Comparison of ENCODE assay signal across 7 mouse cellular contexts in genomic region chr15:7226225-7226624, GRCm38 (mm10).
DNase-seq lines count a peak whose midpoint lies in the region; ATAC-seq and TF ChIP-seq lines count a peak whose summit lies in the region.

No protein-coding gene starts in this region.

- H3K4me2 ChIP-seq in limb, embryonic 11.5 days (ENCODE audit: low read depth, severe bottlenecking) = no peak overlapping the region
- H3K4me2 ChIP-seq in midbrain, postnatal 0 days (ENCODE audit: low read depth, low read length, poor library complexity, severe bottlenecking) = no peak overlapping the region

- DNase-seq in adrenal gland, postnatal 14 days = peak; percentile 89
- DNase-seq in embryonic facial prominence, embryonic 10.5 days (ENCODE audit: low spot score) = peak; percentile 87
- DNase-seq in heart, adult 2 months = peak; percentile 78 to 80
- peak; percentile 67 to 75 for DNase-seq in kidney, adult 8-10 months
- DNase-seq in limb, embryonic 11.5 days (ENCODE audit: low spot score) = peak; percentile 90
- DNase-seq in midbrain, postnatal 0 days (ENCODE audit: low spot score) = peak; percentile 91
- peak; percentile 25 to 69 for DNase-seq in spleen, postnatal 10 days (ENCODE audit: low spot score in 2 of 2)

- no peaks in the 10 kb centered on the region for H3K9me3 ChIP-seq in embryonic facial prominence, embryonic 10.5 days
- no peaks in the 10 kb centered on the region for H3K9me3 ChIP-seq in limb, embryonic 11.5 days (ENCODE audit: control insufficient read depth, low read length)
- no peaks in the 10 kb centered on the region for H3K9me3 ChIP-seq in midbrain, postnatal 0 days (ENCODE audit: low read length)

- peak; percentile 99 for TF ChIP-seq EP300 in heart, adult 2 months (IDR thresholded peaks at IDR 0.05; ENCODE audit: insufficient read depth, low read depth, low read length)

- intact Hi-C loops in heart, adult 2 months (cut with DNase I) = loop anchor here (1.0 to 5.0 kb wide), 4 partner anchors 92 to 385 kb away; no protein-coding TSS in a partner anchor

- TF ChIP-seq POLR2A in heart, adult 2 months (IDR thresholded peaks at IDR 0.05; ENCODE audit: insufficient read depth, low read depth, low read length) = no peak

- H3K79me2 ChIP-seq in heart, adult 2 months (replicated peaks; ENCODE audit: control insufficient read depth, insufficient read depth, low read length) = no peaks in the 10 kb centered on the region

- TF ChIP-seq CTCF in heart, adult 2 months (IDR thresholded peaks at IDR 0.05) = no peak
- peak; percentile 100 for TF ChIP-seq CTCF in midbrain, postnatal 0 days (IDR thresholded peaks at IDR 0.05)

- peaks cover 5% of the 10 kb centered on the region; the same call in 1 of the 2 replicates for H3K27me3 ChIP-seq in embryonic facial prominence, embryonic 10.5 days (replicated peaks; ENCODE audit: low read depth, poor library complexity, severe bottlenecking)
- no peaks in the 10 kb centered on the region for H3K27me3 ChIP-seq in heart, adult 2 months (ENCODE audit: control insufficient read depth, insufficient read depth, low read length)
- H3K27me3 ChIP-seq in limb, embryonic 11.5 days (ENCODE audit: control insufficient read depth, insufficient read depth, low read length) = no peaks in the 10 kb centered on the region
- H3K27me3 ChIP-seq in midbrain, postnatal 0 days (ENCODE audit: insufficient read depth, low read length) = no peaks in the 10 kb centered on the region

- H3K27ac ChIP-seq in embryonic facial prominence, embryonic 10.5 days (replicated peaks) = no peak overlapping the region
- no peak overlapping the region for H3K27ac ChIP-seq in heart, adult 2 months
- H3K27ac ChIP-seq in limb, embryonic 11.5 days (replicated peaks; ENCODE audit: low read depth, low read length) = no peak overlapping the region
- no peak overlapping the region for H3K27ac ChIP-seq in midbrain, postnatal 0 days (ENCODE audit: low read depth, low read length)

- no peak overlapping the region for H3K4me3 ChIP-seq in embryonic facial prominence, embryonic 10.5 days
- H3K4me3 ChIP-seq in heart, adult 2 months = no peak overlapping the region
- no peak overlapping the region for H3K4me3 ChIP-seq in limb, embryonic 11.5 days (ENCODE audit: low read depth, low read length)
- H3K4me3 ChIP-seq in midbrain, postnatal 0 days (ENCODE audit: low read depth, low read length) = no peak overlapping the region

- ATAC-seq in limb, embryonic 11.5 days (ENCODE audit: insufficient number of reproducible peaks, low FRiP score, low TSS enrichment, low read depth) = peak; percentile 82
- peak; percentile 84 for ATAC-seq in midbrain, postnatal 0 days (ENCODE audit: low FRiP score)

- no peak overlapping the region for H3K9ac ChIP-seq in heart, adult 2 months (ENCODE audit: low read depth, low read length)
- no peak overlapping the region for H3K9ac ChIP-seq in limb, embryonic 11.5 days (ENCODE audit: low read length)
- no peak overlapping the region for H3K9ac ChIP-seq in midbrain, postnatal 0 days (replicated peaks; ENCODE audit: low read length, poor library complexity, severe bottlenecking)

- 4% methylated on average over 5 of the region's 5 CpGs for WGBS in embryonic facial prominence, embryonic 10.5 days
- 2% methylated on average over 5 of the region's 5 CpGs for WGBS in heart, adult 2 months
- WGBS in limb, embryonic 11.5 days = 2% methylated on average over 5 of the region's 5 CpGs
- 3% methylated on average over 5 of the region's 5 CpGs for WGBS in midbrain, postnatal 0 days

- peaks cover 24% of the 10 kb centered on the region for H3K4me1 ChIP-seq in embryonic facial prominence, embryonic 10.5 days
- peaks cover 7% of the 10 kb centered on the region for H3K4me1 ChIP-seq in heart, adult 2 months (ENCODE audit: control insufficient read depth, insufficient read depth, low read length)
- peaks cover 7% of the 10 kb centered on the region for H3K4me1 ChIP-seq in limb, embryonic 11.5 days (ENCODE audit: control insufficient read depth, insufficient read depth, low read length)
- no peaks in the 10 kb centered on the region for H3K4me1 ChIP-seq in midbrain, postnatal 0 days (ENCODE audit: insufficient read depth, low read length)

- no peaks in the 10 kb centered on the region for H3K36me3 ChIP-seq in embryonic facial prominence, embryonic 10.5 days (replicated peaks)
- no peaks in the 10 kb centered on the region for H3K36me3 ChIP-seq in heart, adult 2 months (ENCODE audit: control insufficient read depth, insufficient read depth, low read length)
- H3K36me3 ChIP-seq in limb, embryonic 11.5 days (ENCODE audit: control insufficient read depth, insufficient read depth, low read length) = no peaks in the 10 kb centered on the region
- H3K36me3 ChIP-seq in midbrain, postnatal 0 days (ENCODE audit: insufficient read depth, low read length) = no peaks in the 10 kb centered on the region
